Mouse (Mus musculus) hindbrain, embryonic 13.5 days (tissue): ENCODE measurements at regions not wholly inside any gene's neighbourhood (a gene's known extent, or its start where the extent isn't known, plus 50 kb on each side); places are given as distances from the start of the nearest gene placed in this dataset.

Experiments
- ATAC-seq: fragments of 200-750 bp; cut with Nextera tagmentation; 2 replicates; pipeline ENCODE4 v1.8.0; 2017; ENCODE audit warnings: moderate TSS enrichment; ENCODE audit not compliant: low FRiP score
- H3K27ac ChIP-seq: fragments of 300-500 bp; sonication (generic); 2 replicates; pipeline ENCODE4 v1.5.1; 2015; ENCODE audit warnings: inconsistent platforms, mild to moderate bottlenecking, moderate library complexity
- H3K27me3 ChIP-seq: fragments of 300-500 bp; sonication (generic); 2 replicates; pipeline ENCODE4 v1.6.1; 2015; ENCODE audit warnings: mild to moderate bottlenecking, inconsistent platforms
- H3K36me3 ChIP-seq: fragments of 300-500 bp; sonication (generic); 2 replicates; pipeline ENCODE4 v1.6.1; 2015; ENCODE audit warnings: mild to moderate bottlenecking, inconsistent platforms
- H3K4me1 ChIP-seq: fragments of 300-500 bp; sonication (generic); replicated peaks from 2 replicates; pipeline ENCODE4 v1.6.1; 2015; ENCODE audit warnings: inconsistent platforms
- H3K4me2 ChIP-seq: fragments of 300-500 bp; sonication (generic); 2 replicates; pipeline ENCODE4 v1.6.1; 2015; ENCODE audit warnings: inconsistent platforms, mild to moderate bottlenecking, moderate library complexity
- H3K4me3 ChIP-seq: fragments of 300-500 bp; sonication (generic); 2 replicates; pipeline ENCODE4 v1.5.1; 2015; ENCODE audit warnings: mild to moderate bottlenecking, inconsistent platforms
- H3K9ac ChIP-seq: fragments of 300-500 bp; sonication (generic); 2 replicates; pipeline ENCODE4 v1.6.1; 2015; ENCODE audit warnings: mild to moderate bottlenecking, inconsistent platforms
- H3K9me3 ChIP-seq: fragments of 300-500 bp; sonication (generic); 2 replicates; pipeline ENCODE4 v1.6.1; 2016; ENCODE audit warnings: inconsistent platforms
- WGBS: fragments of 180-500 bp; shearing (Covaris S2); methylation state at CpG from one replicate; pipeline ENCODE4 v1.1.7; 2015; 5-methylcytosine and 5-hydroxymethylcytosine counted together

GRCm38 (mm10) chr17:67515601-67516147 is 116.8 kb downstream of the Lrrc30 start:
- Histone ChIP-seq H3K9ac (no peak overlapping the region), H3K36me3 (no peaks in the 10 kb centered on the region), H3K4me2 (no peak overlapping the region), H3K4me1 (no peaks in the 10 kb centered on the region), H3K9me3 (no peaks in the 10 kb centered on the region), H3K27ac (peak overlapping the region; percentile 45; the same call in 1 of the 2 replicates), H3K4me3 (no peak overlapping the region), H3K27me3 (no peaks in the 10 kb centered on the region)
- WGBS, result 75% methylated on average over 7 of the region's 7 CpGs
- no peak for ATAC-seq

- 82% methylated on average over 9 of the region's 9 CpGs for WGBS
- no peak overlapping the region for H3K9ac ChIP-seq
- no peaks in the 10 kb centered on the region for H3K36me3 ChIP-seq
- no peaks in the 10 kb centered on the region for H3K27me3 ChIP-seq
- no peak overlapping the region for H3K4me3 ChIP-seq
- no peak overlapping the region for H3K4me2 ChIP-seq
- no peaks in the 10 kb centered on the region for H3K4me1 ChIP-seq
- peak overlapping the region; percentile 45 for H3K27ac ChIP-seq
- no peaks in the 10 kb centered on the region for H3K9me3 ChIP-seq
- ATAC-seq, result no peak
Observed at GRCm38 (mm10) chr17:67514387-67515241, 117.9 kb downstream of the Lrrc30 start.

- 79% methylated on average over 6 of the region's 6 CpGs for WGBS
- no peaks in the 10 kb centered on the region for H3K36me3 ChIP-seq
- no peak overlapping the region for H3K4me3 ChIP-seq
- ATAC-seq, result no peak
- H3K27me3 ChIP-seq, result no peaks in the 10 kb centered on the region
- no peaks in the 10 kb centered on the region for H3K9me3 ChIP-seq
- peak overlapping the region; percentile 19; the same call in 1 of the 2 replicates for H3K27ac ChIP-seq
- no peaks in the 10 kb centered on the region for H3K4me1 ChIP-seq
- H3K9ac ChIP-seq, result no peak overlapping the region
- no peak overlapping the region for H3K4me2 ChIP-seq
Observed at GRCm38 (mm10) chr17:67512699-67513450, 119.6 kb downstream of the Lrrc30 start.

- WGBS, result 82% methylated on average over 6 of the region's 6 CpGs
- Histone ChIP-seq H3K36me3 (no peaks in the 10 kb centered on the region), H3K4me3 (no peak overlapping the region), H3K27ac (0 out of 2 replicates have a peak overlapping the region, but pooled peaks have one; percentile 23), H3K9me3 (no peaks in the 10 kb centered on the region), H3K4me1 (no peaks in the 10 kb centered on the region), H3K27me3 (no peaks in the 10 kb centered on the region), H3K4me2 (no peak overlapping the region), H3K9ac (no peak overlapping the region)
- no peak for ATAC-seq
Observed at GRCm38 (mm10) chr17:67512008-67512407, 120.5 kb downstream of the Lrrc30 start.

- ATAC-seq, result no peak
- Histone ChIP-seq H3K4me2 (no peak overlapping the region), H3K36me3 (no peaks in the 10 kb centered on the region), H3K4me1 (no peaks in the 10 kb centered on the region), H3K4me3 (no peak overlapping the region), H3K27me3 (no peaks in the 10 kb centered on the region), H3K9ac (no peak overlapping the region), H3K9me3 (no peaks in the 10 kb centered on the region), H3K27ac (no peak overlapping the region)
- WGBS, result 88% methylated on average over 9 of the region's 9 CpGs
Observed at GRCm38 (mm10) chr17:67509921-67510320, 122.6 kb downstream of the Lrrc30 start.

- Histone ChIP-seq H3K27ac (no peak overlapping the region), H3K9me3 (no peaks in the 10 kb centered on the region), H3K36me3 (no peaks in the 10 kb centered on the region), H3K4me1 (no peaks in the 10 kb centered on the region), H3K9ac (no peak overlapping the region), H3K4me2 (no peak overlapping the region), H3K4me3 (no peak overlapping the region), H3K27me3 (no peaks in the 10 kb centered on the region)
- 97% methylated on average over 6 of the region's 6 CpGs for WGBS
- no peak for ATAC-seq
Observed at GRCm38 (mm10) chr17:67509091-67509618, 123.4 kb downstream of the Lrrc30 start.

- Histone ChIP-seq H3K27ac (no peak overlapping the region), H3K4me3 (no peak overlapping the region), H3K9me3 (no peaks in the 10 kb centered on the region), H3K36me3 (no peaks in the 10 kb centered on the region), H3K4me2 (no peak overlapping the region), H3K4me1 (no peaks in the 10 kb centered on the region), H3K9ac (no peak overlapping the region), H3K27me3 (no peaks in the 10 kb centered on the region)
- ATAC-seq, result no peak
- WGBS, result 67% methylated on average over 2 of the region's 2 CpGs
Observed at GRCm38 (mm10) chr17:67508353-67508752, 124.2 kb downstream of the Lrrc30 start.

- H3K4me2 ChIP-seq, result no peak overlapping the region
Observed at GRCm38 (mm10) chr17:67506466-67506865, 126.1 kb downstream of the Lrrc30 start.

GRCm38 (mm10) chr17:67504502-67505033 is 128.0 kb downstream of the Lrrc30 start:
- Histone ChIP-seq H3K4me2 (no peak overlapping the region), H3K36me3 (no peaks in the 10 kb centered on the region), H3K4me3 (no peak overlapping the region), H3K4me1 (peaks cover 13% of the 10 kb centered on the region), H3K9ac (no peak overlapping the region), H3K27me3 (no peaks in the 10 kb centered on the region), H3K27ac (no peak overlapping the region), H3K9me3 (no peaks in the 10 kb centered on the region)
- WGBS, result 84% methylated on average over 9 of the region's 9 CpGs
- ATAC-seq, result no peak

More at GRCm38 (mm10) chr17:67506466-67506865, 126.1 kb downstream of the Lrrc30 start:
- H3K27ac ChIP-seq, result no peak overlapping the region
- no peaks in the 10 kb centered on the region for H3K36me3 ChIP-seq
- H3K4me1 ChIP-seq, result no peaks in the 10 kb centered on the region
- H3K9ac ChIP-seq, result no peak overlapping the region
- ATAC-seq, result no peak
- no peaks in the 10 kb centered on the region for H3K27me3 ChIP-seq
- H3K9me3 ChIP-seq, result no peaks in the 10 kb centered on the region
- WGBS, result 65% methylated on average over 2 of the region's 2 CpGs
- no peak overlapping the region for H3K4me3 ChIP-seq

GRCm38 (mm10) chr17:67503125-67503878 is 129.2 kb downstream of the Lrrc30 start:
- Histone ChIP-seq H3K27ac (no peak overlapping the region), H3K27me3 (no peaks in the 10 kb centered on the region), H3K4me2 (no peak overlapping the region), H3K36me3 (no peaks in the 10 kb centered on the region), H3K4me1 (peaks cover 13% of the 10 kb centered on the region), H3K9ac (no peak overlapping the region), H3K4me3 (no peak overlapping the region), H3K9me3 (no peaks in the 10 kb centered on the region)
- 75% methylated on average over 6 of the region's 6 CpGs for WGBS
- no peak for ATAC-seq

- Histone ChIP-seq H3K4me1 (peaks cover 13% of the 10 kb centered on the region), H3K36me3 (no peaks in the 10 kb centered on the region), H3K27ac (no peak overlapping the region), H3K27me3 (no peaks in the 10 kb centered on the region), H3K9me3 (no peaks in the 10 kb centered on the region), H3K9ac (no peak overlapping the region), H3K4me3 (no peak overlapping the region), H3K4me2 (no peak overlapping the region)
- ATAC-seq, result no peak
- 83% methylated on average over 4 of the region's 4 CpGs for WGBS
Observed at GRCm38 (mm10) chr17:67502628-67503027, 129.9 kb downstream of the Lrrc30 start.
